ENCODE assay signal across 7 mouse cellular contexts in genomic region chr9:54700746-54701145, GRCm38 (mm10). TPM values are rescaled to one million over a fixed set of nuclear protein-coding genes. Genes with fewer than 3 reads are reported as not detected.
DNase-seq lines count a peak whose midpoint lies in the region; ATAC-seq and TF ChIP-seq lines count a peak whose summit lies in the region.

No protein-coding gene starts in this region.

- no peak overlapping the region for H3K9ac ChIP-seq in embryonic facial prominence, embryonic 13.5 days
- peak overlapping the region; percentile 90 for H3K9ac ChIP-seq in heart, embryonic 14.5 days (ENCODE audit: low read length)
- H3K9ac ChIP-seq in liver, embryonic 16.5 days (ENCODE audit: low read depth, low read length), result peak overlapping the region; percentile 89

- no peak for ATAC-seq in embryonic facial prominence, embryonic 13.5 days (ENCODE audit: insufficient number of reproducible peaks, insufficient read depth, low FRiP score, low TSS enrichment, low read depth)
- no peak; the same call in 1 of the 2 replicates for ATAC-seq in heart, embryonic 14.5 days (ENCODE audit: insufficient number of reproducible peaks, insufficient read depth, low FRiP score, low read depth)
- no peak for ATAC-seq in liver, embryonic 16.5 days (ENCODE audit: low read depth)

- peaks cover 24% of the 10 kb centered on the region for H3K27me3 ChIP-seq in embryonic facial prominence, embryonic 13.5 days
- no peaks in the 10 kb centered on the region for H3K27me3 ChIP-seq in heart, embryonic 14.5 days (ENCODE audit: control insufficient read depth, insufficient read depth, low read length)
- peaks cover 19% of the 10 kb centered on the region; the same call in 1 of the 2 replicates for H3K27me3 ChIP-seq in liver, embryonic 16.5 days (ENCODE audit: control insufficient read depth, insufficient read depth, low read depth, low read length)

- 72% methylated on average over 7 of the region's 7 CpGs for WGBS in embryonic facial prominence, embryonic 13.5 days
- WGBS in heart, embryonic 14.5 days, result 45% methylated on average over 7 of the region's 7 CpGs
- WGBS in liver, embryonic 16.5 days (ENCODE audit: insufficient replicate concordance), result 72% methylated on average over 7 of the region's 7 CpGs

- peak overlapping the region; percentile 95; the same call in 1 of the 2 replicates for H3K27ac ChIP-seq in layer of hippocampus, adult 2 months
- H3K27ac ChIP-seq in embryonic facial prominence, embryonic 13.5 days, result no peak overlapping the region
- peak overlapping the region; percentile 95 to 96 for H3K27ac ChIP-seq in heart, embryonic 14.5 days (replicated peaks in 1 of 2; ENCODE audit: control insufficient read depth in 1 of 2, insufficient read depth in 1 of 2, low read depth in 2 of 2, low read length in 2 of 2)
- peak overlapping the region; percentile 94; the same call in 1 of the 2 replicates for H3K27ac ChIP-seq in liver, embryonic 16.5 days (ENCODE audit: low read length)

- H3K9me3 ChIP-seq in embryonic facial prominence, embryonic 13.5 days, result no peaks in the 10 kb centered on the region
- H3K9me3 ChIP-seq in heart, embryonic 14.5 days (ENCODE audit: control insufficient read depth, low read length), result no peaks in the 10 kb centered on the region
- 0 out of 2 replicates have a peak, but pooled peaks cover 2% of the 10 kb centered on the region for H3K9me3 ChIP-seq in liver, embryonic 16.5 days (replicated peaks; ENCODE audit: control insufficient read depth, low read length)

- H3K4me3 ChIP-seq in layer of hippocampus, adult 2 months, result peak overlapping the region; percentile 70
- H3K4me3 ChIP-seq in embryonic facial prominence, embryonic 13.5 days, result peak overlapping the region; percentile 76
- peak overlapping the region; percentile 76 to 86 for H3K4me3 ChIP-seq in heart, embryonic 14.5 days (ENCODE audit: control insufficient read depth in 1 of 2, insufficient read depth in 1 of 2, low read depth in 1 of 2, low read length in 2 of 2)
- H3K4me3 ChIP-seq in liver, embryonic 16.5 days (ENCODE audit: low read depth, low read length), result peak overlapping the region; percentile 82

- peak overlapping the region; percentile 90 for H3K4me2 ChIP-seq in embryonic facial prominence, embryonic 13.5 days
- peak overlapping the region; percentile 94 for H3K4me2 ChIP-seq in heart, embryonic 14.5 days (ENCODE audit: low read length)
- peak overlapping the region; percentile 73 for H3K4me2 ChIP-seq in liver, embryonic 16.5 days (ENCODE audit: low read depth, low read length)

- DNase-seq in layer of hippocampus, adult 2 months (ENCODE audit: low spot score in 2 of 2), result no peak
- DNase-seq in layer of hippocampus, adult 11-12 months (ENCODE audit: low spot score), result no peak
- no peak for DNase-seq in embryo, embryonic 10 days (ENCODE audit: low spot score)
- no peak for DNase-seq in adipocyte (ENCODE audit: low spot score)

- TF ChIP-seq CTCF in layer of hippocampus, adult 2 months (conservative IDR thresholded peaks at IDR 0.05), result no peak

- H3K36me3 ChIP-seq in embryonic facial prominence, embryonic 13.5 days, result no peaks in the 10 kb centered on the region
- no peaks in the 10 kb centered on the region for H3K36me3 ChIP-seq in heart, embryonic 14.5 days (ENCODE audit: control insufficient read depth, insufficient read depth, low read length)
- no peaks in the 10 kb centered on the region for H3K36me3 ChIP-seq in liver, embryonic 16.5 days (ENCODE audit: control insufficient read depth, insufficient read depth)

- peaks cover 23% of the 10 kb centered on the region for H3K4me1 ChIP-seq in embryonic facial prominence, embryonic 13.5 days
- H3K4me1 ChIP-seq in heart, embryonic 14.5 days (ENCODE audit: control insufficient read depth in 2 of 2, insufficient read depth in 2 of 2, low read length in 2 of 2), result peaks cover 17 to 49% of the 10 kb centered on the region in 2 experiments
- peaks cover 66% of the 10 kb centered on the region for H3K4me1 ChIP-seq in liver, embryonic 16.5 days (ENCODE audit: control insufficient read depth, low read depth, low read length)

RNA-seq across cellular contexts. Expression of gene Dnaja4, which starts 2.1 kb away (rescaled TPM):
- total RNA-seq in layer of hippocampus, adult 2 months (2021), result 10 to 100 TPM; 44.9 to 48.0 TPM
- polyA plus RNA-seq in embryonic facial prominence, embryonic 13.5 days (2015; fragmentation: Nextera tagmentation; extraction: Ambion mirVana), result 7.3 and 8.2 TPM in 2 replicates
- polyA plus RNA-seq in heart, embryonic 14.5 days (2014; fragmentation: Nextera tagmentation; extraction: Ambion mirVana), result 29.0 and 30.1 TPM in 2 replicates
- 18.4 and 21.8 TPM in 2 replicates for polyA plus RNA-seq in liver, embryonic 16.5 days (2015; fragmentation: Nextera tagmentation; extraction: Ambion mirVana)

RNA-seq across cellular contexts. Expression of gene Wdr61, which starts 33.6 kb away (rescaled TPM):
- 10 to 100 TPM; 60.2 to 63.6 TPM for total RNA-seq in layer of hippocampus, adult 2 months (2021)
- polyA plus RNA-seq in embryonic facial prominence, embryonic 13.5 days (2015; fragmentation: Nextera tagmentation; extraction: Ambion mirVana), result 156 and 167 TPM in 2 replicates
- polyA plus RNA-seq in heart, embryonic 14.5 days (2014; fragmentation: Nextera tagmentation; extraction: Ambion mirVana), result 103 and 105 TPM in 2 replicates
- polyA plus RNA-seq in liver, embryonic 16.5 days (2015; fragmentation: Nextera tagmentation; extraction: Ambion mirVana), result 71.1 and 78.8 TPM in 2 replicates

RNA-seq across cellular contexts. Expression of gene Acsbg1, which starts 39.1 kb away (rescaled TPM):
- 100 to 1,000 TPM; 106 to 111 TPM for total RNA-seq in layer of hippocampus, adult 2 months (2021)
- 1.4 and 1.6 TPM in 2 replicates for polyA plus RNA-seq in embryonic facial prominence, embryonic 13.5 days (2015; fragmentation: Nextera tagmentation; extraction: Ambion mirVana)
- 0.07 TPM in 1 of 2 replicates, not detected in the other for polyA plus RNA-seq in heart, embryonic 14.5 days (2014; fragmentation: Nextera tagmentation; extraction: Ambion mirVana)
- 0.06 and 0.24 TPM in 2 replicates for polyA plus RNA-seq in liver, embryonic 16.5 days (2015; fragmentation: Nextera tagmentation; extraction: Ambion mirVana)
